Mouse (Mus musculus) liver, embryonic 11.5 days (tissue): ENCODE measurements around the gene Defb23. TPM values are rescaled to one million over a fixed set of nuclear protein-coding genes. Genes with fewer than 3 reads are reported as not detected.
"Not testable (repeated sequence)": the region's sequence is repeated elsewhere in the genome, so short reads cannot be mapped to it uniquely, and the experiment has no call there.

Source experiments
- ATAC-seq: fragments of 200-750 bp; cut with Nextera tagmentation; replicated peaks from 2 replicates; pipeline ENCODE4 v1.8.0; 2017; ENCODE audit warnings: moderate number of reproducible peaks, mild to moderate bottlenecking, moderate TSS enrichment, moderate library complexity; ENCODE audit not compliant: low FRiP score
- DNase-seq: peaks from one replicate; pipeline ENCODE4 v3.0.0-alpha.2; 2017; ENCODE audit warnings: low spot score
- H3K27ac ChIP-seq: fragments of 300-500 bp; sonication (generic); 2 replicates; pipeline ENCODE4 v1.5.1; 2014; ENCODE audit warnings: mild to moderate bottlenecking, low read depth, low read length, control low read depth
- H3K27me3 ChIP-seq: fragments of 300-500 bp; sonication (generic); replicated peaks from 2 replicates; pipeline ENCODE4 v1.6.1; 2014; ENCODE audit warnings: low read length, mixed read lengths; ENCODE audit not compliant: control insufficient read depth, insufficient read depth
- H3K36me3 ChIP-seq: fragments of 300-500 bp; sonication (generic); 2 replicates; pipeline ENCODE4 v1.6.1; 2014; ENCODE audit warnings: mild to moderate bottlenecking, low read length, moderate library complexity, mixed read lengths; ENCODE audit not compliant: control insufficient read depth, insufficient read depth
- H3K4me1 ChIP-seq: fragments of 300-500 bp; sonication (generic); replicated peaks from 2 replicates; pipeline ENCODE4 v1.6.1; 2014; ENCODE audit warnings: low read length, mixed read lengths; ENCODE audit not compliant: control insufficient read depth, insufficient read depth
- H3K4me2 ChIP-seq: fragments of 300-500 bp; sonication (generic); 2 replicates; pipeline ENCODE4 v1.6.1; 2014; ENCODE audit warnings: mild to moderate bottlenecking, control low read depth, moderate library complexity
- H3K4me3 ChIP-seq: fragments of 300-500 bp; sonication (generic); 2 replicates; pipeline ENCODE4 v1.5.1; 2014; ENCODE audit warnings: low read depth, low read length, control low read depth
- H3K9ac ChIP-seq: fragments of 300-500 bp; sonication (generic); 2 replicates; pipeline ENCODE4 v1.6.1; 2014; ENCODE audit warnings: low read depth, low read length, control low read depth
- H3K9me3 ChIP-seq: fragments of 300-500 bp; sonication (generic); 2 replicates; pipeline ENCODE4 v1.6.1; 2016; ENCODE audit warnings: low read length, inconsistent platforms, mixed read lengths; ENCODE audit not compliant: control insufficient read depth
- WGBS: fragments of 180-500 bp; shearing (Covaris S2); extraction: QIAGEN DNeasy Blood & Tissue Kit; methylation state at CpG from one replicate; pipeline ENCODE4 v1.1.7; 2014; 5-methylcytosine and 5-hydroxymethylcytosine counted together
- polyA plus RNA-seq: library from polyadenylated mRNA; unstranded; fragments of >200 nt; fragmentation: Nextera tagmentation; extraction: Ambion mirVana; gene quantifications from 2 replicates; pipeline ENCODE4 v1.2.1, GENCODE M21; 2014

The Defb23 gene
- polyA plus RNA-seq, 1 experiment from 2014 or later: not detected

DNA sequence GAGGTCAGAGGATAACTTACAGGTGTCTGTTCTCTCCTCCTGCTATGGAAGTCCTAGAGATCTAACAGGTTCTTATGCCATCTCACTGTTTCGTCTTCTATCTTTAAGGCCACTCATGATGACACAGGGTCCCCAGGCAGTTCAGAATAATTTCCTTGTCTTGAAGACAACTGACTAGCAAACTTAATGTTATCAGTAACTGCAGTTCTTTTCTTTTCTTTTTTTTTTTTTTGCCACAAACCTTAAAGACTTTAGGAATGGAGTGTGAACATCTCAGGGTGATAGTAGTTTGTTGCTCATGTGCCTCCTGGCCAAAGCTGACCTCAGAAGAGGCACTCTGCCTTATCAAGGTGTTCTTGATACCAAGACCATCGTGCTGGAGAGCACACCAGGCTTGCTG, 17.8 kb downstream of the Defb23 start:
- WGBS: 28% methylated on average over 2 of the region's 2 CpGs

DNA sequence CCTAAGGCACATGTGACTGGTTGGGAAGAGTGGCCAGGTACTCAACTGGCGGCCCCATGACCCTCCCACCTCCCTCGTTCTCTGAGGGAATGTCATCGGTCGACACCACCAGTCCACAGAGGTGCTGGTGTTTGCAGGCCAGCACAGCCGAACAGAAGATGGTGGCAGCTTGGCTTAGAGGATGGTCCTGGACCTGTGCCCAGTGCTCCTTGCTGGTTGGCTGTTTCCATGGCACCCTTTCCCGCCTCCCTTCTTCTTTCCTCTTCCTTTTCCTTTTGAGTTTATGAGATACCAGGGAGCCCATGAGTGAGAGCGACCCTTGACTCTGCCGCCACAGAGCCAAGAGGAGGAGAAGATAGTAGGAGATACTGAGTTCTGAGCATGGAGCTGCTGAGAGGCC, 21.1 kb downstream of the Defb23 start:
- Histone ChIP-seq H3K4me1 (0 out of 2 replicates have a peak, but pooled peaks cover 7% of the 10 kb centered on the region), H3K27me3 (no peaks in the 10 kb centered on the region), H3K9me3 (no peaks in the 10 kb centered on the region), H3K4me2 (no peak overlapping the region), H3K4me3 (no peak overlapping the region), H3K36me3 (no peaks in the 10 kb centered on the region), H3K27ac (no peak overlapping the region), H3K9ac (no peak overlapping the region)
- no peak for DNase-seq
- ATAC-seq: no peak
- 84% methylated on average over 8 of the region's 8 CpGs for WGBS

More for the DNA sequence above, 17.8 kb downstream of the Defb23 start:
- ATAC-seq (no peak; the same call in 1 of the 2 replicates), DNase-seq (no peak)
- no peaks in the 10 kb centered on the region for H3K27me3 ChIP-seq
- H3K9me3 ChIP-seq: no peaks in the 10 kb centered on the region
- H3K4me2 ChIP-seq: no peak overlapping the region
- no peak overlapping the region for H3K9ac ChIP-seq
- H3K27ac ChIP-seq: no peak overlapping the region
- no peak overlapping the region for H3K4me3 ChIP-seq
- 0 out of 2 replicates have a peak, but pooled peaks cover 7% of the 10 kb centered on the region for H3K4me1 ChIP-seq
- no peaks in the 10 kb centered on the region for H3K36me3 ChIP-seq

DNA sequence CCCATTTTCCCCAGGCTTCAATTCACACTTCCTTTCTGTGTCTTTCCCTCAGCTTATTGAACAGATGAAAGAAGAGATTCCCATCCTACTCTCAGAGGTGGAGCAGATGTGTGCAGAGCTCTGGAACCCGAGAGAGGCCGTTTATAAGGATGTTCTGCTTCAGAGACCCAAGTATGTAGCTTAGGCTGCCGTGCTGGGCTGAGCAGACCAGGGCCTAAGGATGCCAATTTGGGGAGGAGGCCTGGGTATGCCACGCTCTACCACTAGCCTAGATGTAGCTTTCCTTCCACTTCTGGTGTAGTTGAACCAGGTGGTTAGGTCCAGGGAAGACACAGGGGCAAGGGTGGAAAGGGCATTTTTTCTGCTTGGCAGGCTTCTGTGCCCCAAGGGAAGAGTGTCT, 22.1 kb downstream of the Defb23 start:
- Histone ChIP-seq H3K4me3 (no peak overlapping the region), H3K4me2 (no peak overlapping the region), H3K36me3 (no peaks in the 10 kb centered on the region), H3K9me3 (no peaks in the 10 kb centered on the region), H3K4me1 (peaks cover 9% of the 10 kb centered on the region), H3K9ac (no peak overlapping the region), H3K27me3 (no peaks in the 10 kb centered on the region), H3K27ac (no peak overlapping the region)
- 84% methylated on average over 4 of the region's 4 CpGs for WGBS
- ATAC-seq (no peak), DNase-seq (no peak)

DNA sequence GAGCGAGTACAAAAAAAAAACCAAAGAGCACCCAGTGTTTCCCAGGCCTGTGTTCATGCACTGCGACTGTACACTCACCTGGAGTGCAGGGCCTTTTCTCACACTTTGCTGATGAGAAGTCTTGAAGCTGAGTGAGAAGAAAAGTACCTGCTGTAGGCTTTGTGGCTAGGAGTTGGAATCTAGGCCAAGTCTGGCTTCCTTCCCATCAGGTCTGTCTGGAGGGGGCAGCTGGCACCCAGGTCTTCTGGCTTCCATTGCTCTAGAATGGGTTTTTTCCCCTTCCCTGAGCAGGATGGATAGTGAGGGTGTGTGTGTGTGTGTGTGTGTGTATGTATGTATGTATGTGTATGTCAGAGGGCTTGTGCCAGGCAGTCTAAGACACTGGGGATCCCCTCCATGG, 24.6 kb downstream of the Defb23 start:
- Histone ChIP-seq H3K4me3 (no peak overlapping the region), H3K27ac (no peak overlapping the region), H3K27me3 (no peaks in the 10 kb centered on the region; the same call in 1 of the 2 replicates), H3K4me1 (peaks cover 11% of the 10 kb centered on the region), H3K36me3 (no peaks in the 10 kb centered on the region), H3K9ac (no peak overlapping the region), H3K9me3 (no peaks in the 10 kb centered on the region), H3K4me2 (no peak overlapping the region)
- 97% methylated on average over 2 of the region's 2 CpGs for WGBS
- DNase-seq (no peak), ATAC-seq (no peak)

DNA sequence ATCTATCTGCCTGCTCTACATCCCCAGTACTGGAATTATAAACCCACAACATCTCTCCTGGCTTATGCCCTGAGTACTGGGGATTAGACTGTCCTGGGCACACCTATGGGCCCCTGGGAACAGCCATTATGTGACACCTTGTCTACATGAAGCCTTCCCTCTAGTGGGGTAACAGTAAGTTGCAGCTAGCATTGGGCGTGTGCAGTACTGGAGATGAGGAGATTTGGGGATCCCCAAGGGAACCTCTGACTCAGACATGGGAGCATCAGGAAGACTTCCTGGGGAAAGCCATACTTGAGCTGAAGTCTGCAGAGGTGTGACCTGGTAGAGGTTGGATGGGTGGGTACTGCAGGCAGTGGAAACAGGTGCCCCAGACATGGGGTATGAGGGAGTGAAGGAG, 25.5 kb downstream of the Defb23 start:
- whole genome bisulfite sequencing: 90% methylated on average over 1 of the region's 1 CpGs
- H3K4me2 ChIP-seq: no peak overlapping the region
- H3K4me3 ChIP-seq: no peak overlapping the region
- H3K27me3 ChIP-seq: no peaks in the 10 kb centered on the region; the same call in 1 of the 2 replicates
- peaks cover 11% of the 10 kb centered on the region for H3K4me1 ChIP-seq
- H3K9me3 ChIP-seq: no peaks in the 10 kb centered on the region
- no peaks in the 10 kb centered on the region for H3K36me3 ChIP-seq
- no peak for ATAC-seq
- H3K9ac ChIP-seq: no peak overlapping the region
- DNase-seq: no peak
- H3K27ac ChIP-seq: no peak overlapping the region

DNA sequence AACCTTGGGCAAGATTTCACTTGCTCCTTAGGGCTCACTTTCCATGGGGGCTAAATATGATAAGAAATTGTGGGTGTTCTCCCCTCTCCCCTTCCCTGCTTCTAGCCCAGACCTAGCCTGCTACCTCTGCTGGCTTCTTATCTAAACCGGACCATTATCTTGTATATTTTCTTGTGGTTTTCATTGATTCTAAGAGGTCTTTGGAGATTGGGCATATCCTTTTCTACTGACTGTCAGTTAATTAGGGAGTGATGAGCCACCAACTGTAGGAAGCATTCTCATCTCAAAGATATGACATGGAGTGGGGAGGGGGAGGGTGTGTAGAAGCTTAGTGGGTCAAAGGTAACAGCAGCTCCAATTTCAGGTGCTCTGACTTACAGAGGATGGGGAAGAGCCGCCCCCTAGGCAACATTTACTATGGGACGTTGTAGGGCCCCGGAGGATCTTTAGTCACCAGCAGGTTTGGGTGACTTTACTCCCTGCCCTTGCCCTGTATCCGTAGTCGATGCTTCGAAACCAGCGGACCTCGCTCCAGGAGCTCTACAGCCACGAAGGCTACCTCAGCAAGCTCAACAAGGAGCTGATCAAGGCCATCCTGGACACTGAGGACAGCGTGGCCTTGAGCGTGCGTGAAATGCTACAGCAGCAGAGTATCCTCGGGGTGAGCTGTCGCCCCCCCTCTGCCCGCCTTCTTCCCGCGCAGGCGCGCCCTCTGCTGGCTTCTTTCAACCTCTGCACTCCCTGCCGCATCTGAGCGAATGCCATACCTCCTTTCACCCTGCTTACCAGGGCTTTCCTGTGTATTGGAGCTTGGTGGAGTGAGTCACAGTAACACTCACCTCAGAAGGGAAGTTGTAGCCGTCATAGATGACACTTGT, 27.2 kb downstream of the Defb23 start:
- Histone ChIP-seq H3K27me3 (no peaks in the 10 kb centered on the region; the same call in 1 of the 2 replicates), H3K4me3 (peak overlapping the region; percentile 44), H3K9me3 (no peaks in the 10 kb centered on the region), H3K27ac (no peak overlapping the region), H3K36me3 (no peaks in the 10 kb centered on the region), H3K4me2 (peak overlapping the region; percentile 83), H3K4me1 (peaks cover 14% of the 10 kb centered on the region), H3K9ac (0 out of 2 replicates have a peak overlapping the region, but pooled peaks have one; percentile 46)
- ATAC-seq (peak; percentile 74), DNase-seq (peak; percentile 76)
- WGBS: 3% methylated on average over 23 of the region's 23 CpGs

DNA sequence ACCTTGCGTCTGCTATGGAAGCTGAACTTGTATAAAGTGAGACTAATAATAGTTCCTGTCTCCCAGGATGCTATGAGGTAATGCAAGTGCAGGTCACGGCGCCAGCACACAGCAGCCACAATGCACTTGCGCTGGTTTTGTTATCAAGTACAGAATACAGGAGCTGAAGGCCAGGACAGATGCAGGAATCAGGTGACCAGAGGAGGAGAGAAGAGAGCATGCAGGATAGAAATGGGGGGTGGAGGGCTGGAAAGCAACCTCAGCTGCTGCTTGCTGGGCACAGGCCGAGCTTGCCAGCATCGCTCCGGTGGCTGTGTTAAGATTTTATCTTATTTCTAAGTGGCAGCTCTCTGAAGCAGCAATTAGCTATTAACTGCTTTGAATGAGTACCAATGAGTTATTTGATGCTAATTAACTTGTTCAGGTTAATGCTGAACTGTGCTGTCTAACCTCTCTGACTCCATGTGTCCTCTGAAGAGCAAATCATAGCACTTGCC, 28.0 kb downstream of the Defb23 start:
- Histone ChIP-seq H3K36me3 (no peaks in the 10 kb centered on the region), H3K27ac (no peak overlapping the region), H3K9ac (no peak overlapping the region), H3K9me3 (no peaks in the 10 kb centered on the region), H3K4me2 (no peak overlapping the region), H3K4me1 (peaks cover 14% of the 10 kb centered on the region), H3K27me3 (no peaks in the 10 kb centered on the region; the same call in 1 of the 2 replicates), H3K4me3 (no peak overlapping the region)
- ATAC-seq: no peak
- DNase-seq: no peak
- WGBS: 57% methylated on average over 7 of the region's 7 CpGs

DNA sequence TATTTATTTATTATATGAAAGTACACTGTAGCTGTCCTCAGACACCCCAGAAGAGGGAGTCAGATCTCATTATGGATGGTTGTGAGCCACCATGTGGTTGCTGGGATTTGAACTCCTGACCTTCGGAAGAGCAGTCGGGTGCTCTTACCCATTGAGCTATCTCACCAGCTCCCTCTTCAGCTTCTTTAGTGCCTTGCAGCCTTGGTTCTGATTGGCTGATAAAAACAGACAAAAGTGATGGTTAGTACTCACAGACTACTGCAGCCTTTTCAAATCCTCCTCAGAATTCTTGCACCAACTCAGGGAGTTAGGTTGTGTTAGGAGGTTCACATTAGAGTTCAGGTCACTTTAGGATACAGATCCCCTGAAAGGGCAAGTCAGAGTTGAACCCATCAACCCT, 35.9 kb downstream of the Defb23 start:
- H3K4me2 ChIP-seq, H3K9ac ChIP-seq, DNase-seq, ATAC-seq, H3K27me3 ChIP-seq, H3K4me3 ChIP-seq, H3K36me3 ChIP-seq, H3K27ac ChIP-seq, H3K4me1 ChIP-seq, H3K9me3 ChIP-seq: not testable (repeated sequence)
- 79% methylated on average over 2 of the region's 2 CpGs for WGBS

DNA sequence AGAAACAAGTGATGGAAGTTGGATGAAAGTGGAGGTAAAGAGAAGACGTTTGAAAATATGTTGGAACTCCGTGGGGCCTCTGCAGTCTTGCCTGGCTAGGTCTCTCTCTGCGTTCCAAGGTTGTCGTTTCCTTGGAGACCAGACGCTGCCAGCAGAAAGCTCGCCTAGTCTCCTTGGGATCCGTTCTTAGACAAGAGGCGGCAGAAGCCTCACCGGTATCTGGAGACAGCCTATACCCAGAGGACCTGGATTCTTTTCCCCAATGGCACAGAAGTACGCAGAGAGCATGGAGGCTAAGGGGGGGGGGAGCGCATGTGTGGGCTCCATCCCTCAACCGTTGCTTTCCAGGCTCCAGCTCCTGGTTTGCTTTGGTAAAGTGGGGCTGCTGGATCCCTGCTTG, 36.9 kb downstream of the Defb23 start:
- Histone ChIP-seq H3K4me3 (no peak overlapping the region), H3K9me3 (no peaks in the 10 kb centered on the region), H3K36me3 (no peaks in the 10 kb centered on the region), H3K4me2 (peak overlapping the region; percentile 23), H3K9ac (no peak overlapping the region), H3K27ac (no peak overlapping the region), H3K27me3 (no peaks in the 10 kb centered on the region; the same call in 1 of the 2 replicates), H3K4me1 (no peaks in the 10 kb centered on the region)
- ATAC-seq (no peak), DNase-seq (no peak)
- 27% methylated on average over 12 of the region's 12 CpGs for WGBS
